Comparison of ENCODE assay signal across 22 mouse cellular contexts in genomic region chr9:67160785-67161455, GRCm38 (mm10).
DNase-seq lines count a peak whose midpoint lies in the region; ATAC-seq and TF ChIP-seq lines count a peak whose summit lies in the region.
"Had no signal": no experiment of that assay in that cellular context is flagged by ENCODE, and none has a peak within 500 bp of the region (broad histone marks: within the 10 kb centered on the region; RNA-seq: fewer than 3 reads in every experiment).

No protein-coding gene starts in this region.

- H3K9me3 ChIP-seq in heart, embryonic 15.5 days (replicated peaks) = no peaks in the 10 kb centered on the region
- H3K9me3 ChIP-seq: embryonic facial prominence, embryonic 13.5 days; hindbrain, embryonic 10.5 days; liver, embryonic 13.5 days; lung, embryonic 15.5 days; midbrain, embryonic 10.5 days had no signal

- H3K36me3 ChIP-seq in heart, embryonic 15.5 days = no peaks in the 10 kb centered on the region
- H3K36me3 ChIP-seq: embryonic facial prominence, embryonic 13.5 days; hindbrain, embryonic 10.5 days; liver, embryonic 13.5 days; lung, embryonic 15.5 days; midbrain, embryonic 10.5 days had no signal

- intact Hi-C loops in gastrocnemius, adult 2 months (cut with DNase I) = no loop called here

- peak overlapping the region; percentile 5; the same call in 1 of the 2 replicates for H3K4me2 ChIP-seq in heart, embryonic 15.5 days
- H3K4me2 ChIP-seq: embryonic facial prominence, embryonic 13.5 days; liver, embryonic 13.5 days; lung, embryonic 15.5 days had no signal

- WGBS in heart, embryonic 15.5 days = 31% methylated on average over 3 of the region's 3 CpGs

- no peak overlapping the region for H3K9ac ChIP-seq in heart, embryonic 15.5 days
- H3K9ac ChIP-seq: embryonic facial prominence, embryonic 13.5 days; liver, embryonic 13.5 days; lung, embryonic 15.5 days had no signal

- ATAC-seq in heart, embryonic 15.5 days (replicated peaks; ENCODE audit: insufficient number of reproducible peaks, insufficient read depth, low FRiP score, low read depth) = peak; percentile 47; the same call in 1 of the 2 replicates
- ATAC-seq: forebrain, embryonic 14.5 days had no signal

- TF ChIP-seq CTCF in gastrocnemius, adult 2 months (IDR thresholded peaks at IDR 0.05) = no peak

- H3K27ac ChIP-seq in gastrocnemius, adult 2 months = peak overlapping the region; percentile 89
- peak overlapping the region; percentile 94 for H3K27ac ChIP-seq in heart, embryonic 15.5 days
- H3K27ac ChIP-seq: embryonic facial prominence, embryonic 13.5 days; hindbrain, embryonic 10.5 days; left cerebral cortex, adult 2 months; liver, embryonic 13.5 days; lung, embryonic 15.5 days; macrophage; midbrain, embryonic 10.5 days had no signal

- H3K4me1 ChIP-seq in heart, embryonic 15.5 days (replicated peaks) = peaks cover 40% of the 10 kb centered on the region
- H3K4me1 ChIP-seq: hindbrain, embryonic 10.5 days; lung, embryonic 15.5 days had no signal

- no peak overlapping the region for H3K4me3 ChIP-seq in gastrocnemius, adult 2 months
- no peak overlapping the region for H3K4me3 ChIP-seq in heart, embryonic 15.5 days
- H3K4me3 ChIP-seq: embryonic facial prominence, embryonic 13.5 days; hindbrain, embryonic 10.5 days; left cerebral cortex, adult 2 months; liver, embryonic 13.5 days; lung, embryonic 15.5 days; midbrain, embryonic 10.5 days had no signal

- no peaks in the 10 kb centered on the region for H3K27me3 ChIP-seq in heart, embryonic 15.5 days
- H3K27me3 ChIP-seq: embryonic facial prominence, embryonic 13.5 days; liver, embryonic 13.5 days; lung, embryonic 15.5 days had no signal

- peak; percentile 74 for DNase-seq in gastrocnemius, adult 2 months
- no peak for DNase-seq in gastrocnemius, postnatal 4 days (ENCODE audit: low spot score in 2 of 2)
- peak; percentile 54 for DNase-seq in heart, adult 8-10 months (ENCODE audit: low spot score)
- DNase-seq in heart, postnatal 4 days = peak; percentile 57
- DNase-seq in urinary bladder, postnatal 10 days (ENCODE audit: low spot score) = no peak
- DNase-seq in layer of hippocampus, adult 9-11 months = no peak
- no peak for DNase-seq in layer of hippocampus, adult 9-10 months (ENCODE audit: low spot score)
- DNase-seq: adrenal gland, postnatal 25 days; cerebellum, adult 11 months; cerebellum, postnatal 10 days; kidney, adult 11 months; liver, embryonic 13.5 days; right cerebral cortex, adult 18-20 months; thymus, postnatal 36 days had no signal

Comparison
In these comparisons a context has a peak if more than half of its experiments do, and no peak if none do; other contexts are left out.
1. DNase-seq: peak in gastrocnemius, adult 2 months (single experiment), heart, adult 8-10 months (single experiment) and heart, postnatal 4 days (single experiment); none in gastrocnemius, postnatal 4 days (0 of 2), urinary bladder, postnatal 10 days (single experiment), layer of hippocampus, adult 9-11 months (single experiment) and layer of hippocampus, adult 9-10 months (single experiment).